19 mouse cellular contexts compared by ENCODE assay signal in genomic region chr9:78451382-78451781, GRCm38 (mm10). TPM values are rescaled to one million over a fixed set of nuclear protein-coding genes. Genes with fewer than 3 reads are reported as not detected.
DNase-seq lines count a peak whose midpoint lies in the region; ATAC-seq and TF ChIP-seq lines count a peak whose summit lies in the region.
"Had no signal": no experiment of that assay in that cellular context is flagged by ENCODE, and none has a peak within 500 bp of the region (broad histone marks: within the 10 kb centered on the region; RNA-seq: fewer than 3 reads in every experiment).

No protein-coding gene starts in this region.

- peak; percentile 63 for DNase-seq in layer of hippocampus, adult 9-11 months
- no peak for DNase-seq in layer of hippocampus, postnatal 10 days (ENCODE audit: low spot score in 2 of 2)
- peak; percentile 71 for DNase-seq in MEL (ENCODE audit: low read depth, low spot score)
- no peak for DNase-seq in urinary bladder, adult 2 months (ENCODE audit: low spot score)
- no peak for DNase-seq in adrenal gland, postnatal 14 days
- no peak for DNase-seq in T-cell, adult 2 months (ENCODE audit: low spot score)
- DNase-seq: cerebellum, adult 9-11 months; kidney, postnatal 10 days; retina, postnatal 1 day had no signal

- no peak; a peak in 1 of 4 replicates for TF ChIP-seq POLR2A in MEL (IDR thresholded peaks at IDR 0.05; ENCODE audit: control insufficient read depth in 1 of 2, insufficient read depth in 1 of 2, low read depth in 1 of 2, low read length in 2 of 2, poor library complexity in 1 of 2)

- no peak for TF ChIP-seq EP300 in MEL (IDR thresholded peaks at IDR 0.05; ENCODE audit: low read depth in 1 of 2, low read length in 2 of 2)

- no peaks in the 10 kb centered on the region for H3K9me3 ChIP-seq in MEL (replicated peaks; ENCODE audit: insufficient read depth, low read length)
- H3K9me3 ChIP-seq: embryonic facial prominence, embryonic 10.5 days; limb, embryonic 10.5 days; lung, embryonic 15.5 days had no signal

- TF ChIP-seq CTCF in MEL (IDR thresholded peaks at IDR 0.05 in 2 of 3, conservative IDR thresholded peaks at IDR 0.05 in 1 of 3; ENCODE audit: control insufficient read depth in 1 of 3, insufficient read depth in 1 of 3, low read depth in 2 of 3, low read length in 3 of 3, poor library complexity in 1 of 3, severe bottlenecking in 1 of 3) = no peak

- ATAC-seq in hematopoietic stem cell, adult 5-6 weeks (replicated peaks in 1 of 2; ENCODE audit: insufficient read depth in 1 of 2, low FRiP score in 2 of 2, low TSS enrichment in 1 of 2, low read depth in 1 of 2, poor library complexity in 2 of 2, severe bottlenecking in 2 of 2) = peak; percentile 82 to 90
- ATAC-seq in megakaryocyte progenitor cell, adult 5-6 weeks (replicated peaks; ENCODE audit: poor library complexity) = peak; percentile 62
- ATAC-seq: activated CD4-positive, CD25-positive, alpha-beta regulatory T cell, adult 4 months; midbrain, embryonic 16.5 days had no signal

- no peaks in the 10 kb centered on the region for H3K27me3 ChIP-seq in MEL (ENCODE audit: control insufficient read depth in 1 of 2, insufficient read depth in 2 of 2, low read length in 2 of 2)

- TF ChIP-seq RAD21 in MEL (IDR thresholded peaks at IDR 0.05; ENCODE audit: low read depth, low read length) = no peak

- no peak overlapping the region for H3K4me3 ChIP-seq in MEL (ENCODE audit: control insufficient read depth in 1 of 2, insufficient read depth in 1 of 2, low read depth in 2 of 2, low read length in 2 of 2)
- H3K4me3 ChIP-seq: embryonic facial prominence, embryonic 10.5 days; limb, embryonic 10.5 days; lung, embryonic 15.5 days had no signal

- H3K36me3 ChIP-seq in MEL (ENCODE audit: control insufficient read depth in 1 of 2, insufficient read depth in 2 of 2, low read length in 2 of 2) = peaks cover 25 to 39% of the 10 kb centered on the region in 2 experiments

- no peak overlapping the region for H3K9ac ChIP-seq in MEL (ENCODE audit: control insufficient read depth, low read depth, low read length, poor library complexity, severe bottlenecking)
- H3K9ac ChIP-seq: lung, embryonic 15.5 days had no signal

- H3K4me1 ChIP-seq in MEL (ENCODE audit: control insufficient read depth in 1 of 2, insufficient read depth in 2 of 2, low read length in 2 of 2) = peaks cover 10 to 24% of the 10 kb centered on the region in 2 experiments

- peak overlapping the region; percentile 36 for H3K27ac ChIP-seq in MEL (ENCODE audit: control insufficient read depth, low read depth, low read length)
- H3K27ac ChIP-seq: embryonic facial prominence, embryonic 10.5 days; limb, embryonic 10.5 days; lung, embryonic 15.5 days; stomach, postnatal 0 days had no signal

- H3K79me2 ChIP-seq in MEL (ENCODE audit: control insufficient read depth, insufficient read depth, low read length, poor library complexity) = peaks cover 16% of the 10 kb centered on the region

TF ChIP-seq in MEL, 35 proteins besides CTCF, POLR2A, EP300 and RAD21:
- TF ChIP-seq HCFC1 (IDR thresholded peaks at IDR 0.05; ENCODE audit: low read depth, low read length) (0 out of 2 replicates have a peak, but pooled peaks have one; percentile 23), MXI1 (IDR thresholded peaks at IDR 0.05; ENCODE audit: low read depth, low read length) (no peak), ZNF384 (IDR thresholded peaks at IDR 0.05; ENCODE audit: low read depth, low read length) (no peak), TBP (IDR thresholded peaks at IDR 0.05; ENCODE audit: low read depth, low read length) (no peak), SMC3 (IDR thresholded peaks at IDR 0.05; ENCODE audit: low read depth, low read length) (no peak)

RNA-seq across cellular contexts. Expression of gene Gm17324, which starts 2.8 kb away (rescaled TPM):
- total RNA-seq in layer of hippocampus, postnatal 10 days (2021) = 1 to 10 TPM; 1.4 to 1.5 TPM
- 1.0 and 1.8 TPM in 2 replicates for total RNA-seq in MEL (2012; rRNA removed)
- polyA plus RNA-seq in MEL (2012; ENCODE audit: insufficient read depth in 1 of 2, insufficient read length in 2 of 2, low read depth in 1 of 2, low replicate concordance in 2 of 2, missing spikeins in 1 of 2) = under 1 TPM in 1 of 2 experiments, not detected in 1; 0.36 TPM
- 1.5 TPM in 1 of 2 replicates, not detected in the other for total RNA-seq in hematopoietic stem cell, adult 5-6 weeks (2017)
- not detected in 2 replicates for total RNA-seq in megakaryocyte progenitor cell, adult 5-6 weeks (2015)
- total RNA-seq in megakaryocyte progenitor cell, adult 5-6 weeks (2017) = not detected in 2 replicates
- polyA plus RNA-seq in urinary bladder, adult 2 months (2012; rRNA removed) = 0.15 TPM in 1 of 2 replicates, not detected in the other
- 0.56 TPM in 1 of 2 replicates, not detected in the other for total RNA-seq in adrenal gland, postnatal 14 days (2021)
- total RNA-seq: heart, adult 18-20 months; heart, postnatal 14 days had no signal
- polyA plus RNA-seq: activated CD4-positive, CD25-positive, alpha-beta regulatory T cell, adult 4 months had no signal

RNA-seq across cellular contexts. Expression of gene Mto1, which starts 3.4 kb away (rescaled TPM):
- 10 to 100 TPM; 20.4 to 22.9 TPM for total RNA-seq in layer of hippocampus, postnatal 10 days (2021)
- total RNA-seq in MEL (2012; rRNA removed) = 28.7 and 32.3 TPM in 2 replicates
- polyA plus RNA-seq in MEL (2012; ENCODE audit: insufficient read depth in 1 of 2, insufficient read length in 2 of 2, low read depth in 1 of 2, low replicate concordance in 2 of 2, missing spikeins in 1 of 2) = 10 to 100 TPM in 1 of 2 experiments, not detected in 1; 27.7 TPM
- total RNA-seq in hematopoietic stem cell, adult 5-6 weeks (2017) = 25.9 and 47.7 TPM in 2 replicates
- 24.5 and 38.6 TPM in 2 replicates for total RNA-seq in megakaryocyte progenitor cell, adult 5-6 weeks (2015)
- total RNA-seq in megakaryocyte progenitor cell, adult 5-6 weeks (2017) = 27.1 and 44.0 TPM in 2 replicates
- polyA plus RNA-seq in urinary bladder, adult 2 months (2012; rRNA removed) = 17.4 and 18.6 TPM in 2 replicates
- 27.8 and 29.5 TPM in 2 replicates for total RNA-seq in adrenal gland, postnatal 14 days (2021)

RNA-seq across cellular contexts. Expression of gene Cgas, which starts 8.3 kb away (rescaled TPM):
- total RNA-seq in layer of hippocampus, postnatal 10 days (2021) = under 1 TPM; 0.94 to 0.96 TPM
- total RNA-seq in MEL (2012; rRNA removed) = 12.9 and 19.0 TPM in 2 replicates
- polyA plus RNA-seq in MEL (2012; ENCODE audit: insufficient read depth in 1 of 2, insufficient read length in 2 of 2, low read depth in 1 of 2, low replicate concordance in 2 of 2, missing spikeins in 1 of 2) = 10 to 100 TPM in 1 of 2 experiments, not detected in 1; 20.9 TPM
- total RNA-seq in hematopoietic stem cell, adult 5-6 weeks (2017) = 18.0 and 20.8 TPM in 2 replicates
- 21.4 and 23.4 TPM in 2 replicates for total RNA-seq in megakaryocyte progenitor cell, adult 5-6 weeks (2015)
- total RNA-seq in megakaryocyte progenitor cell, adult 5-6 weeks (2017) = 13.7 and 20.4 TPM in 2 replicates
- polyA plus RNA-seq in urinary bladder, adult 2 months (2012; rRNA removed) = 1.1 and 1.7 TPM in 2 replicates
- 1.4 and 1.6 TPM in 2 replicates for total RNA-seq in adrenal gland, postnatal 14 days (2021)

RNA-seq across cellular contexts. Expression of gene Eef1a1, which starts 37.6 kb away (rescaled TPM):
- 1,000 to 10,000 TPM; 4,076 to 4,543 TPM for total RNA-seq in layer of hippocampus, postnatal 10 days (2021)
- total RNA-seq in MEL (2012; rRNA removed) = 11,891 and 13,182 TPM in 2 replicates
- polyA plus RNA-seq in MEL (2012; ENCODE audit: insufficient read depth in 1 of 2, insufficient read length in 2 of 2, low read depth in 1 of 2, low replicate concordance in 2 of 2, missing spikeins in 1 of 2) = over 10,000 TPM; 11,701 to 60,504 TPM
- total RNA-seq in hematopoietic stem cell, adult 5-6 weeks (2017) = 13,616 and 15,037 TPM in 2 replicates
- 20,259 and 20,522 TPM in 2 replicates for total RNA-seq in megakaryocyte progenitor cell, adult 5-6 weeks (2015)
- total RNA-seq in megakaryocyte progenitor cell, adult 5-6 weeks (2017) = 11,199 and 11,450 TPM in 2 replicates
- polyA plus RNA-seq in urinary bladder, adult 2 months (2012; rRNA removed) = 7,337 and 9,833 TPM in 2 replicates
- 6,863 and 7,423 TPM in 2 replicates for total RNA-seq in adrenal gland, postnatal 14 days (2021)

RNA-seq across cellular contexts. Expression of gene Ddx43, which starts 55.8 kb away (rescaled TPM):
- total RNA-seq in layer of hippocampus, postnatal 10 days (2021) = under 1 TPM in 1 of 2 experiments, not detected in 1; 0.16 TPM
- 4.7 and 5.5 TPM in 2 replicates for total RNA-seq in MEL (2012; rRNA removed)
- polyA plus RNA-seq in MEL (2012; ENCODE audit: insufficient read depth in 1 of 2, insufficient read length in 2 of 2, low read depth in 1 of 2, low replicate concordance in 2 of 2, missing spikeins in 1 of 2) = 1 to 10 TPM in 1 of 2 experiments, not detected in 1; 7.2 TPM
- total RNA-seq in hematopoietic stem cell, adult 5-6 weeks (2017) = 0.94 and 1.4 TPM in 2 replicates
- not detected in 2 replicates for total RNA-seq in megakaryocyte progenitor cell, adult 5-6 weeks (2015)
- total RNA-seq in megakaryocyte progenitor cell, adult 5-6 weeks (2017) = 0.07 and 0.29 TPM in 2 replicates
- polyA plus RNA-seq in urinary bladder, adult 2 months (2012; rRNA removed) = 0.63 and 0.77 TPM in 2 replicates
- 0.15 TPM in 1 of 2 replicates, not detected in the other for total RNA-seq in adrenal gland, postnatal 14 days (2021)
- total RNA-seq: heart, adult 18-20 months; heart, postnatal 14 days had no signal

Comparison
In these comparisons a context has a peak if more than half of its experiments do, and no peak if none do; other contexts are left out.
1. DNase-seq: peak in layer of hippocampus, adult 9-11 months (single experiment) and MEL (single experiment); none in layer of hippocampus, postnatal 10 days (0 of 2), urinary bladder, adult 2 months (single experiment), adrenal gland, postnatal 14 days (single experiment) and T-cell, adult 2 months (single experiment).